Mouse (Mus musculus) ovary, adult 18-20 months (tissue): ENCODE results near the gene Rabep1.

Experiments used
- DNase-seq: peaks from one replicate; pipeline ENCODE4 v3.0.0; 2022; ENCODE audit warnings: low spot score, mixed read lengths

The Rabep1 gene

DNA sequence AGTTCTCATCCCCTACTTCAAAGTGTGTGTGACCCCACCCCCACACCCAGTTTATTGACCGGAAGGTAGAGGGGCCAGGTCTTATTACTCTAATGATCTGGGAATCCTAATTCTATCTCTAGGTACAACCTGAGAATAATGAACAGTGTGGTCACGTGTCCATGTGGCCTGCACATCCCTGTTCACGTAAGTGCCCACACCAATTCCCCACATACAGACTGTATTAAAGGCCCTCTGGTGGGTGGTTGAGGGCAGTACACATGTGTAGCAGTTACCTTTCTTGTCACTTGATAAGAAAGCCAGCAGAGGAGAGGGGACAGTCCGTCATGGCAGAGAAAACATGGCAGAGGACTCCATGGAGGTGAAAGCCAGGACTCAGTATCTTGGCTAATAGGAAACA is 129.4 kb downstream of the Rabep1 start:
- DNase-seq = no peak

DNA sequence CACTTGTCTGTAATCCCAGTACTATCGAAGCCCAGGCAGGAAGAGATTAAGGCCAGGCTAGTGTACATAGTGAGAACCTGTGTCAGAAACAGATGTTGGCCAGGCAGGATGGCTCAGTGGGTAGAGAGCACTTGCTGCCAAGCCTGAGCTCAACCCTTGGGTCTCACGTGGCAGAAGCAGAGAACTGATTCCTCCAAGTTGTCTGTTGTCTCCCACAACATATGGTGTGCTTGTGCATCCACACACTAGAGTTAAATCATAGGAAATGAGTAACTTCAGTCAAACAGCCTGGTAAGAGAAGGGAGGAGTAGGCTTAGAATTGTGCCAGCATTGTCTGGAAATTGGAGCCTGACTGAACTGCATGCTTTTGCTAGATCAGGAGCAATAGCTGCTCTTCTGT is 130.6 kb downstream of the Rabep1 start:
- DNase-seq = no peak

DNA sequence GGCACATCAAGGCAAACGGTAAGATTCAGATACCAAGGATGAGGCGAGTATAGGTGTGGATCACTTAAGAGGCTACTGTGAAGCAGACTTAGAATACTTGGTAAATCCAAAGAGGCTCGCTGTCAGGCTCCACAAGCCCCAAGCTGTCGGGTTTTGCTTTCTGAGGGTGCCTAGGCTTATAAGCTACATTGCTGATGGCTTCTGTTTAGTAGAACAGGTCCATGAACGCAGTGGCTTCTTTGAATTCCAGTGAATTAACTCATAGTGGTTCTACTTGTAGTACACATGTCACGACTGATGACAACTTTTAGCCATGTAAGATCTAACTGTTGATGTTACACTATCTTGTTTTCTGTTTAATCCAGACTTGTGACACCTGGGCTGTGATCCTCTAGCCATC is 132.7 kb downstream of the Rabep1 start:
- DNase-seq = no peak

DNA sequence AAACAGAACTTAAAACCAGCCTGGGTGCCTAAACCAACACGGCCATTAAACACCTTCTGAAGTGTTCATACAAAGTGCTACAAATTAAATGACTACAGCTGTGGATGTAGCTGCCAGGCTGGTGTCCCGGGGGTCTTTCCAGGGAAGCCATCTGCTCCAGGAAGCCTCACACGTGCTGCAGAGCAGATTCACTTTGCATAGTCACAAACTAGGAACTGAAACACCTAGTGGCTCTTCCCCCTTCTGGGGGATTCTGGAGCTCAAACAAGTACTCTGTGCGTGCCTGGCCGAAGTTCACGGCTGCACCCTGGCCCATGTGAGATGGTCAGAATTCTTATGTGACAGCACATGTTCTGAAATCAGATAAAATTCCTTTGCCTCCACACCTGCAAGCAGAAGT is 135.7 kb downstream of the Rabep1 start:
- DNase-seq = no peak

DNA sequence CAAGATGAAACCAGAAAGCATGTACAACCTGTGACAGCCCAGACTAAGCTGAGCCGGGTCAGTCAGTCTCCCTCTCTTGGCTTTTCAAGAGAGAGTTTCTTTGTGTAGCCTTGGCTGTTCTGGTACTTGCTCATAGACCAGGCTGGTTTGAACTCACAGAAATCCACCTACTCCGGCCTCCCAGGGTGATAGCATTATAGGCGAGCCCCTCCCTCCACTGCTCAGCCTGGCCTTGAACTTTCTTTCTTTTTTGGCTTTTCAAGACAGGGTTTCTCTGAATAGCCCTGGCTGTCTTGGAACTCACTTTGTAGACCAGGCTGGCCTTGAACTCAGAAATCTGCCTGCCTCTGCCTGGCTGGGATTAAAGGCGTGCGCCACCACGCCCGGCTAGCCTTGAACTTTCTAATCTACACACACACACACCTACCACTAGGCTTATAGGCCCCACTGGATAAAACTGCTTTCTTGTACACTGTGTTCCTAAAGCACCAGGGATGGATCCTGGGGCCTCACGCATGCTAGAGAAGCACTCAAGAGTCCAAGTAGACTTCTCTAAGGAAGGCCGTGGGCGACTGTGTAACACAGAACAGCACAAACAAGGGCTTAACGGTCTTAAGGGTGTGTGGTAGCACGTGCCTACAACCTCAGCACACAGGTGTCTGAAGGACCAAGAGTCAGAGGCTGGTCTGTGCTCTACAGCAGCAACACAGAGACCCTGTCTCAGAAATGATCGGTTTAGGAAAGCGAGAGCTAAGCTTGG is 136.4 kb downstream of the Rabep1 start:
- DNase-seq = no peak

DNA sequence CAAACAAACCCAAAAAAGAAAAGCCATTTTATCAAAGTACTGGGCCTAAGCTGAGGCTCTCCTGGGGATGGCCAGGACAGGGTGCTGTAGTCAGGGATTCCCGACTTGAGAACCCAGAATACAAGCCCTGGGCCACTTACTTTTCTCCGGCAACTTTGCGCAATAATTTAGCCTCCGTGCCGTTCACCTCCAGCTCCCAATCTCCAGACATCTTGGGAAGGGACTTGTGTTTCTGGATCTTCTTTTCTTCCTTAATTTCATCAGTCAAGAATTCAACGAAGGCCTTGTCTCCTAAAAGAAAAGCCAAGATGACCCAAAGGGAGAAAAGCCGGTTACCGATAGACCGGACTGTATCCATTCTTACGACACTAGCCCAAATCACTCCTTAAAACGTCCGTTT is 137.5 kb downstream of the Rabep1 start:
- DNase-seq = no peak

GRCm38 (mm10) chr11:70982557-70983228 is 138.1 kb downstream of the Rabep1 start, which contains the start of gene C1qbp:
TSS of gene C1qbp (minus strand) at chr11:70983026.
- DNase-seq = peak; percentile 84
